Mouse (Mus musculus) neutrophil, adult 5-6 weeks (primary cell): ENCODE data around the gene Ttc13. TPM values are rescaled to one million over a fixed set of nuclear protein-coding genes. Genes with fewer than 3 reads are reported as not detected.

ENCODE experiments used
- ATAC-seq: fragments of 151-379, 151-347 bp; 2 replicates; pipeline ENCODE4 v1.8.0; 2017; ENCODE audit warnings: mild to moderate bottlenecking, moderate TSS enrichment; ENCODE audit not compliant: insufficient number of reproducible peaks, poor library complexity, low FRiP score, severe bottlenecking; ENCODE audit errors: extremely low read depth
- total RNA-seq: library from RNA; stranded (forward); fragments of 200-1000 nt; gene quantifications from 2 replicates; pipeline ENCODE4 v1.2.3, GENCODE M21; 2017

Gene Ttc13
- total RNA-seq, result 60.0 and 63.4 TPM in 2 replicates

GRCm38 (mm10) chr8:124721862-124722515 lies at the start of gene Ttc13, which contains the start of gene Arv1:
Gene Ttc13, minus strand, starts transcription at chr8:124721983.
Gene Arv1, plus strand, starts transcription at chr8:124722139.
- ATAC-seq, result peak; percentile 99

- ATAC-seq, result no peak
Observed at GRCm38 (mm10) chr8:124763061-124763460, 41.3 kb upstream of the Ttc13 start.

GRCm38 (mm10) chr8:124758544-124758943 lies 36.8 kb upstream of the Ttc13 start:
- no peak for ATAC-seq

GRCm38 (mm10) chr8:124756601-124757000 lies 34.8 kb upstream of the Ttc13 start:
- no peak for ATAC-seq

- ATAC-seq, result no peak
Observed at GRCm38 (mm10) chr8:124756153-124756552, 34.4 kb upstream of the Ttc13 start.

GRCm38 (mm10) chr8:124755481-124755880 lies 33.7 kb upstream of the Ttc13 start:
- ATAC-seq, result no peak

- ATAC-seq, result no peak
Observed at GRCm38 (mm10) chr8:124754792-124755190, 33.0 kb upstream of the Ttc13 start.

- no peak for ATAC-seq
Observed at GRCm38 (mm10) chr8:124754101-124754791, 32.5 kb upstream of the Ttc13 start.

GRCm38 (mm10) chr8:124752325-124752862 lies 30.6 kb upstream of the Ttc13 start:
- ATAC-seq, result no peak

- ATAC-seq, result peak; percentile 43
Observed at GRCm38 (mm10) chr8:124751709-124752173, 30.0 kb upstream of the Ttc13 start, which contains the start of gene Fam89a. Gene Fam89a, minus strand, starts transcription at chr8:124751832.

GRCm38 (mm10) chr8:124751191-124751590 lies 29.4 kb upstream of the Ttc13 start:
- no peak for ATAC-seq

- no peak for ATAC-seq
Observed at GRCm38 (mm10) chr8:124746661-124747060, 24.9 kb upstream of the Ttc13 start.

GRCm38 (mm10) chr8:124739268-124739667 lies 17.5 kb upstream of the Ttc13 start:
- ATAC-seq, result peak; percentile 46

- ATAC-seq, result no peak
Observed at GRCm38 (mm10) chr8:124735371-124735911, 13.7 kb upstream of the Ttc13 start.

- no peak for ATAC-seq
Observed at GRCm38 (mm10) chr8:124732828-124733227, 11.0 kb upstream of the Ttc13 start.

- ATAC-seq, result no peak
Observed at GRCm38 (mm10) chr8:124724301-124724700, 2.5 kb upstream of the Ttc13 start.

- ATAC-seq, result no peak
Observed at GRCm38 (mm10) chr8:124720938-124721861, 583 bp downstream of the Ttc13 start.

- no peak for ATAC-seq
Observed at GRCm38 (mm10) chr8:124720133-124720532, 1.6 kb downstream of the Ttc13 start.

- ATAC-seq, result no peak
Observed at GRCm38 (mm10) chr8:124715736-124716135, 6.0 kb downstream of the Ttc13 start.
